Mouse (Mus musculus): ENCODE data around the gene Ptpn7.

- TF ChIP-seq GATA1 (IDR thresholded peaks at IDR 0.05; ENCODE audit: borderline replicate concordance, low read length) (no peak), FLI1 (IDR thresholded peaks at IDR 0.05; ENCODE audit: low read length) (no peak)
Observed at GRCm38 (mm10) chr1:135177724-135178123, 45.2 kb downstream of the Ptpn7 start.
